Mouse (Mus musculus) stomach, postnatal 0 days (tissue): ENCODE data around the gene Traf3ip1. TPM values are rescaled to one million over a fixed set of nuclear protein-coding genes. Genes with fewer than 3 reads are reported as not detected.
A peak's percentile ranks its signal among the peaks of the same experiment; 100 is the strongest.

Source experiments
- ATAC-seq: fragments of 200-750 bp; cut with Nextera tagmentation; 2 replicates; pipeline ENCODE4 v1.8.0; 2017; ENCODE audit not compliant: low FRiP score, low TSS enrichment
- DNase-seq: peaks from one replicate; pipeline ENCODE4 v3.0.0-alpha.2; 2016; ENCODE audit warnings: low spot score
- H3K27ac ChIP-seq: fragments of 300-500 bp; sonication (generic); replicated peaks from 2 replicates; pipeline ENCODE4 v1.5.1; 2014; ENCODE audit warnings: mild to moderate bottlenecking, control low read depth
- H3K27me3 ChIP-seq: fragments of 300-500 bp; sonication (generic); 2 replicates; pipeline ENCODE4 v1.6.1; 2014; ENCODE audit warnings: low read length; ENCODE audit not compliant: control insufficient read depth, insufficient read depth
- H3K36me3 ChIP-seq: fragments of 300-500 bp; sonication (generic); 2 replicates; pipeline ENCODE4 v1.6.1; 2014; ENCODE audit warnings: low read length, mixed read lengths; ENCODE audit not compliant: control insufficient read depth, insufficient read depth
- H3K4me1 ChIP-seq: fragments of 300-500 bp; sonication (generic); replicated peaks from 2 replicates; pipeline ENCODE4 v1.6.1; 2014; ENCODE audit warnings: antibody characterized with exemption; ENCODE audit not compliant: control insufficient read depth, insufficient read depth
- H3K4me2 ChIP-seq: fragments of 300-500 bp; sonication (generic); replicated peaks from 2 replicates; pipeline ENCODE4 v1.6.1; 2014; ENCODE audit warnings: low read depth, mild to moderate bottlenecking, control low read depth, moderate library complexity
- H3K4me3 ChIP-seq: fragments of 300-500 bp; sonication (generic); 2 replicates; pipeline ENCODE4 v1.5.1; 2014; ENCODE audit warnings: low read depth, low read length, control low read depth
- H3K9ac ChIP-seq: fragments of 300-500 bp; sonication (generic); 2 replicates; pipeline ENCODE4 v1.6.1; 2014; ENCODE audit warnings: mild to moderate bottlenecking, low read length, control low read depth, mixed read lengths
- H3K9me3 ChIP-seq: fragments of 300-500 bp; sonication (generic); 2 replicates; pipeline ENCODE4 v1.6.1; 2016; ENCODE audit warnings: low read length; ENCODE audit not compliant: control insufficient read depth
- CTCF ChIP-seq: IDR thresholded peaks from 2 replicates; pipeline ENCODE4 v1.5.1; 2016; ENCODE audit warnings: antibody characterized with exemption, low read depth, mild to moderate bottlenecking, moderate library complexity
- EP300 ChIP-seq: optimal IDR thresholded peaks from 2 replicates; pipeline ENCODE3; 2016; ENCODE audit warnings: antibody characterized with exemption
- WGBS: fragments of 180-500 bp; shearing (Covaris S2); extraction: QIAGEN DNeasy Blood & Tissue Kit; methylation state at CpG from one replicate; pipeline ENCODE4 v1.1.7; 2014; 5-methylcytosine and 5-hydroxymethylcytosine counted together
- polyA plus RNA-seq: library from polyadenylated mRNA; unstranded; fragments of >200 nt; fragmentation: Nextera tagmentation; extraction: Ambion mirVana; gene quantifications from 2 replicates; pipeline ENCODE4 v1.2.1, GENCODE M21; 2015

Traf3ip1 gene
- polyA plus RNA-seq, 1 experiment from 2014 or later: 3.0 TPM

GRCm38 (mm10) chr1:91541042-91541592, 46.7 kb downstream of the Traf3ip1 start:
- DNase-seq: no peak
- Histone ChIP-seq H3K4me1 (0 out of 2 replicates have a peak, but pooled peaks cover 2% of the 10 kb centered on the region), H3K27ac (no peak overlapping the region), H3K36me3 (peaks cover 1% of the 10 kb centered on the region; the same call in 1 of the 2 replicates), H3K4me3 (peak overlapping the region; percentile 92), H3K9me3 (no peaks in the 10 kb centered on the region), H3K27me3 (no peaks in the 10 kb centered on the region), H3K4me2 (peak overlapping the region; percentile 98), H3K9ac (peak overlapping the region; percentile 77)
- no peak for ATAC-seq
- WGBS: 17% methylated on average over 15 of the region's 15 CpGs
- TF ChIP-seq EP300 (no peak), CTCF (no peak)

GRCm38 (mm10) chr1:91543974-91544373, 49.5 kb downstream of the Traf3ip1 start:
- Histone ChIP-seq H3K9ac (no peak overlapping the region), H3K4me3 (no peak overlapping the region), H3K4me1 (0 out of 2 replicates have a peak, but pooled peaks cover 2% of the 10 kb centered on the region), H3K4me2 (no peak overlapping the region), H3K36me3 (peaks cover 3% of the 10 kb centered on the region; the same call in 1 of the 2 replicates), H3K27me3 (no peaks in the 10 kb centered on the region), H3K9me3 (no peaks in the 10 kb centered on the region), H3K27ac (no peak overlapping the region)
- ATAC-seq (no peak), DNase-seq (no peak)
- 87% methylated on average over 4 of the region's 4 CpGs for WGBS
- TF ChIP-seq EP300: no peak
- TF ChIP-seq CTCF: no peak

GRCm38 (mm10) chr1:91545226-91545625, 50.8 kb downstream of the Traf3ip1 start:
- H3K4me2 ChIP-seq: no peak overlapping the region
- H3K9me3 ChIP-seq: no peaks in the 10 kb centered on the region
- no peak overlapping the region for H3K9ac ChIP-seq
- H3K27me3 ChIP-seq: no peaks in the 10 kb centered on the region
- no peak overlapping the region for H3K4me3 ChIP-seq
- DNase-seq: no peak
- 0 out of 2 replicates have a peak, but pooled peaks cover 2% of the 10 kb centered on the region for H3K4me1 ChIP-seq
- ATAC-seq: no peak
- H3K36me3 ChIP-seq: peaks cover 3% of the 10 kb centered on the region; the same call in 1 of the 2 replicates
- WGBS: 89% methylated on average over 1 of the region's 1 CpGs
- no peak for TF ChIP-seq CTCF
- TF ChIP-seq EP300: no peak
- no peak overlapping the region for H3K27ac ChIP-seq

- ATAC-seq (no peak), DNase-seq (no peak)
- no peaks in the 10 kb centered on the region for H3K4me1 ChIP-seq
- no peak overlapping the region for H3K4me2 ChIP-seq
- no peak overlapping the region for H3K4me3 ChIP-seq
- TF ChIP-seq CTCF (no peak), EP300 (no peak)
- no peak overlapping the region for H3K9ac ChIP-seq
- H3K27ac ChIP-seq: no peak overlapping the region
- peaks cover 3% of the 10 kb centered on the region; the same call in 1 of the 2 replicates for H3K36me3 ChIP-seq
- WGBS: 98% methylated on average over 5 of the region's 5 CpGs
- no peaks in the 10 kb centered on the region for H3K9me3 ChIP-seq
- H3K27me3 ChIP-seq: no peaks in the 10 kb centered on the region
These were observed 53.1 kb downstream of the Traf3ip1 start for GRCm38 (mm10) chr1:91547567-91547966.

GRCm38 (mm10) chr1:91549073-91549472, 54.6 kb downstream of the Traf3ip1 start:
- H3K4me1 ChIP-seq: no peaks in the 10 kb centered on the region
- TF ChIP-seq EP300 (no peak), CTCF (no peak)
- H3K36me3 ChIP-seq: peaks cover 6% of the 10 kb centered on the region
- ATAC-seq: no peak
- 66% methylated on average over 2 of the region's 2 CpGs for WGBS
- no peak for DNase-seq
- no peak overlapping the region for H3K4me3 ChIP-seq
- no peaks in the 10 kb centered on the region for H3K27me3 ChIP-seq
- H3K9ac ChIP-seq: no peak overlapping the region
- no peak overlapping the region for H3K4me2 ChIP-seq
- H3K27ac ChIP-seq: no peak overlapping the region
- no peaks in the 10 kb centered on the region for H3K9me3 ChIP-seq

GRCm38 (mm10) chr1:91557099-91557498, 62.7 kb downstream of the Traf3ip1 start:
- no peaks in the 10 kb centered on the region for H3K9me3 ChIP-seq
- H3K36me3 ChIP-seq: peaks cover 11% of the 10 kb centered on the region
- DNase-seq (no peak), ATAC-seq (no peak)
- H3K27me3 ChIP-seq: no peaks in the 10 kb centered on the region
- 72% methylated on average over 2 of the region's 2 CpGs for WGBS
- H3K9ac ChIP-seq: no peak overlapping the region
- H3K4me3 ChIP-seq: no peak overlapping the region
- H3K4me2 ChIP-seq: no peak overlapping the region
- TF ChIP-seq CTCF: no peak
- TF ChIP-seq EP300: no peak
- no peaks in the 10 kb centered on the region for H3K4me1 ChIP-seq
- H3K27ac ChIP-seq: no peak overlapping the region
